Mouse (Mus musculus): Measurements from ENCODE around the gene Apc2. TPM values are rescaled to one million over a fixed set of nuclear protein-coding genes. Genes with fewer than 3 reads are reported as not detected.
A peak's percentile ranks its signal among the peaks of the same experiment; 100 is the strongest.

Apc2 gene
- total and polyA plus RNA-seq, 2 experiments from 2014 or later: 97.6 to 374 TPM

- DNase-seq (ENCODE audit: low spot score) (no peak), ATAC-seq (no peak)
- Histone ChIP-seq H3K27me3 (ENCODE audit: insufficient read depth, low read length) (no peaks in the 10 kb centered on the region), H3K4me2 (ENCODE audit: low read depth, low read length) (no peak overlapping the region), H3K4me1 (ENCODE audit: insufficient read depth, low read length) (no peaks in the 10 kb centered on the region), H3K36me3 (ENCODE audit: insufficient read depth, low read length) (peaks cover 74% of the 10 kb centered on the region), H3K27ac (no peak overlapping the region), H3K9ac (replicated peaks; ENCODE audit: low read length) (no peak overlapping the region), H3K4me3 (ENCODE audit: low read length) (no peak overlapping the region), H3K9me3 (ENCODE audit: low read length) (no peaks in the 10 kb centered on the region)
- TF ChIP-seq CTCF (IDR thresholded peaks at IDR 0.05; ENCODE audit: low read depth): no peak
- 75% methylated on average over 16 of the region's 16 CpGs for WGBS
These were observed 15.8 kb downstream of the Apc2 start for GRCm38 (mm10) chr10:80311560-80311959.

- H3K4me2 ChIP-seq (ENCODE audit: low read depth, low read length): no peak overlapping the region
- WGBS: 66% methylated on average over 54 of the region's 54 CpGs
- H3K9me3 ChIP-seq (ENCODE audit: low read length): no peaks in the 10 kb centered on the region
- no peak overlapping the region for H3K4me3 ChIP-seq (ENCODE audit: low read length)
- no peak overlapping the region; the same call in 1 of the 2 replicates for H3K27ac ChIP-seq
- H3K4me1 ChIP-seq (ENCODE audit: insufficient read depth, low read length): no peaks in the 10 kb centered on the region
- peaks cover 64% of the 10 kb centered on the region for H3K36me3 ChIP-seq (ENCODE audit: insufficient read depth, low read length)
- TF ChIP-seq CTCF (IDR thresholded peaks at IDR 0.05; ENCODE audit: low read depth): no peak
- no peak for ATAC-seq
- H3K27me3 ChIP-seq (ENCODE audit: insufficient read depth, low read length): no peaks in the 10 kb centered on the region
- no peak for DNase-seq (ENCODE audit: low spot score)
- H3K9ac ChIP-seq (replicated peaks; ENCODE audit: low read length): no peak overlapping the region; the same call in 1 of the 2 replicates
These were observed 17.1 kb downstream of the Apc2 start for GRCm38 (mm10) chr10:80312586-80313504.

- H3K4me2 ChIP-seq (ENCODE audit: low read depth, low read length): no peak overlapping the region
- H3K27ac ChIP-seq: no peak overlapping the region
- H3K27me3 ChIP-seq (ENCODE audit: insufficient read depth, low read length): no peaks in the 10 kb centered on the region
- ATAC-seq (no peak), DNase-seq (ENCODE audit: low spot score) (no peak)
- 55% methylated on average over 20 of the region's 20 CpGs for WGBS
- H3K36me3 ChIP-seq (ENCODE audit: insufficient read depth, low read length): peaks cover 55% of the 10 kb centered on the region
- H3K9ac ChIP-seq (replicated peaks; ENCODE audit: low read length): no peak overlapping the region
- no peaks in the 10 kb centered on the region for H3K4me1 ChIP-seq (ENCODE audit: insufficient read depth, low read length)
- H3K9me3 ChIP-seq (ENCODE audit: low read length): no peaks in the 10 kb centered on the region
- TF ChIP-seq CTCF (IDR thresholded peaks at IDR 0.05; ENCODE audit: low read depth): no peak
- H3K4me3 ChIP-seq (ENCODE audit: low read length): no peak overlapping the region
These were observed 17.9 kb downstream of the Apc2 start for GRCm38 (mm10) chr10:80313627-80314201.

GRCm38 (mm10) chr10:80314494-80315001 lies 18.8 kb downstream of the Apc2 start:
- WGBS: 55% methylated on average over 16 of the region's 16 CpGs
- DNase-seq (ENCODE audit: low spot score): no peak
- peaks cover 48% of the 10 kb centered on the region for H3K36me3 ChIP-seq (ENCODE audit: insufficient read depth, low read length)

GRCm38 (mm10) chr10:80315315-80315714 lies 19.5 kb downstream of the Apc2 start:
- DNase-seq (ENCODE audit: low spot score) (no peak), ATAC-seq (no peak)
- no peak overlapping the region for H3K4me2 ChIP-seq (ENCODE audit: low read depth, low read length)
- H3K27me3 ChIP-seq (ENCODE audit: insufficient read depth, low read length): no peaks in the 10 kb centered on the region
- H3K4me3 ChIP-seq (ENCODE audit: low read length): no peak overlapping the region
- H3K36me3 ChIP-seq (ENCODE audit: insufficient read depth, low read length): peaks cover 48% of the 10 kb centered on the region
- no peak for TF ChIP-seq CTCF (IDR thresholded peaks at IDR 0.05; ENCODE audit: low read depth)
- no peaks in the 10 kb centered on the region for H3K4me1 ChIP-seq (ENCODE audit: insufficient read depth, low read length)
- WGBS: 51% methylated on average over 27 of the region's 27 CpGs
- no peak overlapping the region for H3K27ac ChIP-seq
- no peak overlapping the region for H3K9ac ChIP-seq (replicated peaks; ENCODE audit: low read length)
- H3K9me3 ChIP-seq (ENCODE audit: low read length): no peaks in the 10 kb centered on the region

More at GRCm38 (mm10) chr10:80314494-80315001, 18.8 kb downstream of the Apc2 start:
- H3K9ac ChIP-seq (replicated peaks; ENCODE audit: low read length): 0 out of 2 replicates have a peak overlapping the region, but pooled peaks have one; percentile 9
- H3K27me3 ChIP-seq (ENCODE audit: insufficient read depth, low read length): no peaks in the 10 kb centered on the region
- no peak overlapping the region for H3K4me2 ChIP-seq (ENCODE audit: low read depth, low read length)
- no peak for ATAC-seq
- no peak for TF ChIP-seq CTCF (IDR thresholded peaks at IDR 0.05; ENCODE audit: low read depth)
- H3K9me3 ChIP-seq (ENCODE audit: low read length): no peaks in the 10 kb centered on the region
- H3K27ac ChIP-seq: no peak overlapping the region
- no peak overlapping the region for H3K4me3 ChIP-seq (ENCODE audit: low read length)
- H3K4me1 ChIP-seq (ENCODE audit: insufficient read depth, low read length): no peaks in the 10 kb centered on the region

- peak; percentile 4; the same call in 1 of the 2 replicates for ATAC-seq
- H3K27ac ChIP-seq: peak overlapping the region; percentile 43; the same call in 1 of the 2 replicates
- peaks cover 40% of the 10 kb centered on the region for H3K36me3 ChIP-seq (ENCODE audit: insufficient read depth, low read length)
- WGBS: 28% methylated on average over 11 of the region's 11 CpGs
- no peaks in the 10 kb centered on the region for H3K4me1 ChIP-seq (ENCODE audit: insufficient read depth, low read length)
- H3K9me3 ChIP-seq (ENCODE audit: low read length): no peaks in the 10 kb centered on the region
- DNase-seq (ENCODE audit: low spot score): no peak
- no peak overlapping the region for H3K9ac ChIP-seq (replicated peaks; ENCODE audit: low read length)
- no peak overlapping the region for H3K4me3 ChIP-seq (ENCODE audit: low read length)
- no peaks in the 10 kb centered on the region for H3K27me3 ChIP-seq (ENCODE audit: insufficient read depth, low read length)
- no peak overlapping the region for H3K4me2 ChIP-seq (ENCODE audit: low read depth, low read length)
- TF ChIP-seq CTCF (IDR thresholded peaks at IDR 0.05; ENCODE audit: low read depth): no peak
These were observed 20.6 kb downstream of the Apc2 start for GRCm38 (mm10) chr10:80316359-80316781.

Data from hindbrain, postnatal 0 days (tissue).